Mouse (Mus musculus) lung, embryonic 14.5 days (tissue): ENCODE measurements around the gene Fam126a. TPM values are rescaled to one million over a fixed set of nuclear protein-coding genes. Genes with fewer than 3 reads are reported as not detected.
A peak's percentile ranks its signal among the peaks of the same experiment; 100 is the strongest.

Experiments
- ATAC-seq: fragments of 200-750 bp; cut with Nextera tagmentation; 2 replicates; pipeline ENCODE4 v1.8.0; 2017; ENCODE audit warnings: mild to moderate bottlenecking, moderate TSS enrichment, moderate library complexity; ENCODE audit not compliant: insufficient read depth
- DNase-seq: peaks from one replicate; pipeline ENCODE4 v3.0.0-alpha.2; 2015
- H3K27ac ChIP-seq: fragments of 300-500 bp; sonication (generic); 2 replicates; pipeline ENCODE4 v1.5.1; 2014; ENCODE audit warnings: low read depth, mild to moderate bottlenecking, moderate library complexity
- H3K27me3 ChIP-seq: fragments of 300-500 bp; sonication (generic); 2 replicates; pipeline ENCODE4 v1.6.1; 2014; ENCODE audit warnings: low read length, control low read depth; ENCODE audit not compliant: insufficient read depth
- H3K36me3 ChIP-seq: fragments of 300-500 bp; sonication (generic); 2 replicates; pipeline ENCODE4 v1.6.1; 2014; ENCODE audit warnings: control low read depth; ENCODE audit not compliant: insufficient read depth
- H3K4me1 ChIP-seq: fragments of 300-500 bp; sonication (generic); 2 replicates; pipeline ENCODE4 v1.6.1; 2014; ENCODE audit warnings: antibody characterized with exemption, control low read depth; ENCODE audit not compliant: insufficient read depth
- H3K4me2 ChIP-seq: fragments of 300-500 bp; sonication (generic); 2 replicates; pipeline ENCODE4 v1.6.1; 2014; ENCODE audit warnings: mild to moderate bottlenecking
- H3K4me3 ChIP-seq: fragments of 300-500 bp; sonication (generic); 2 replicates; pipeline ENCODE4 v1.5.1; 2014; ENCODE audit warnings: low read depth, low read length
- H3K9ac ChIP-seq: fragments of 300-500 bp; sonication (generic); 2 replicates; pipeline ENCODE4 v1.6.1; 2014
- H3K9me3 ChIP-seq: fragments of 300-500 bp; sonication (generic); 2 replicates; pipeline ENCODE4 v1.6.1; 2016; ENCODE audit warnings: low read depth, low read length, control low read depth
- CTCF ChIP-seq: IDR thresholded peaks from 2 replicates; pipeline ENCODE4 v1.5.1; 2016; ENCODE audit warnings: antibody characterized with exemption, low read depth
- WGBS: fragments of 180-500 bp; shearing (Covaris S2); extraction: QIAGEN DNeasy Blood & Tissue Kit; methylation state at CpG from one replicate; pipeline ENCODE4 v1.1.7; 2014; 5-methylcytosine and 5-hydroxymethylcytosine counted together
- polyA plus RNA-seq: library from polyadenylated mRNA; unstranded; fragments of >200 nt; fragmentation: Nextera tagmentation; extraction: Ambion mirVana; gene quantifications from 2 replicates; pipeline ENCODE4 v1.2.1, GENCODE M21; 2014

Fam126a gene
- polyA plus RNA-seq, 1 experiment from 2014 or later, result 24.0 TPM

DNA sequence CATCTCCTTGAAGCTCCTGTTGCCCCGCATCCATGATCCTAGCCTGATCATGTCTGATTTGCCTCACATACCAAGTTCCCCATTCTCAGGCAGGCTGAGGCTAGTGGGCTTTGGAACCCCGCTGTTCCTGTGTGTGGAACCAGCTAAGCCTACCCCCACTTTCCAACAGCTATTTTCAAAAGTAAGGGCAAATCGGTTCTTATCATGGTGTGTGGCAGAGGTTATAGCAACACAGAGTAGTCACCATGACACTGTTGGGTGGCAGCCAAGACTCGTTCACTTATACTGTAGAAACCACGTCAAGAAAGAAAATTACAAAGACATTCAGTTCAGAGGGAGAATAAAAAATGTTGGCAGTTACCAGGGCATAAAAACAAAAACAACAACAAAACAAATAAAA is 62.8 kb downstream of the Fam126a start:
- no peak overlapping the region for H3K4me2 ChIP-seq
- no peaks in the 10 kb centered on the region for H3K9me3 ChIP-seq
- no peak overlapping the region for H3K9ac ChIP-seq
- ATAC-seq, result peak; percentile 77
- DNase-seq, result peak; percentile 77
- no peak overlapping the region for H3K27ac ChIP-seq
- H3K36me3 ChIP-seq, result no peaks in the 10 kb centered on the region
- peaks cover 4% of the 10 kb centered on the region for H3K4me1 ChIP-seq
- no peak overlapping the region for H3K4me3 ChIP-seq
- H3K27me3 ChIP-seq, result no peaks in the 10 kb centered on the region
- WGBS, result 41% methylated on average over 5 of the region's 5 CpGs
- TF ChIP-seq CTCF, result no peak

DNA sequence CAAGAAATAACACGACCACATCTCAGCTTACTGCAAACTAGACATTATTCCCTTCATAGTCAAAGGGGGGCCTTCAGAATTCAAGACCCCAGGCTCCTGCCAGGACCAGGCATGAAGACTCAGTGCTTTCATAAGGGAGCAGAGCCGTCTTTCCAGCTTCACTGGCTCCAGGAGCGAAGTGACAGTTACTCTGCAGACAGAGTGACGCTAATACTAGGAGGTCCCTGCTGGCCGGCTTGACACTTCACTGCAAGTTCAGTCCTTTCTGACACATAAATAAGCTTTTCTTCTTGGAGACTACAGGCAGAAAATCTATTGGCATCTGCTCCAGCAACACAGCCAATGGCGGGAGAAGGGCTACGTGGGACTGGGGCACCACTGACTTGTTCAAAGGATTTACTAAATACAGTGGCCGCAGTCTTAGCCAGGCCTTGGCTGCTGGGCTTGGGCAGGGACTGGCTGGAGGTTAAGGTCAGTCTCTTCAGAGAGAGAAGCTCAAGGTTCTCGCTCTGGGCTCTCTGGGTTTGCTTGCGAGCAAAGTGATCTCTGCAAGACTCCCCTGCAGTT is 65.8 kb downstream of the Fam126a start:
- Histone ChIP-seq H3K4me1 (peaks cover 4% of the 10 kb centered on the region), H3K27me3 (no peaks in the 10 kb centered on the region), H3K9me3 (no peaks in the 10 kb centered on the region), H3K27ac (no peak overlapping the region), H3K9ac (no peak overlapping the region), H3K4me3 (no peak overlapping the region), H3K36me3 (no peaks in the 10 kb centered on the region), H3K4me2 (no peak overlapping the region)
- no peak for TF ChIP-seq CTCF
- DNase-seq (no peak), ATAC-seq (no peak)
- 67% methylated on average over 10 of the region's 10 CpGs for WGBS

- 86% methylated on average over 5 of the region's 5 CpGs for WGBS
- no peaks in the 10 kb centered on the region for H3K4me1 ChIP-seq
- H3K4me2 ChIP-seq, result no peak overlapping the region
- H3K36me3 ChIP-seq, result no peaks in the 10 kb centered on the region
- no peaks in the 10 kb centered on the region for H3K9me3 ChIP-seq
- ATAC-seq, result no peak
- no peaks in the 10 kb centered on the region for H3K27me3 ChIP-seq
- H3K9ac ChIP-seq, result no peak overlapping the region
- TF ChIP-seq CTCF, result no peak
- DNase-seq, result no peak
- H3K4me3 ChIP-seq, result no peak overlapping the region
- H3K27ac ChIP-seq, result no peak overlapping the region
Observed at GRCm38 (mm10) chr5:23953047-23953446, 77.4 kb downstream of the Fam126a start.

GRCm38 (mm10) chr5:23948071-23948470 is 82.4 kb downstream of the Fam126a start:
- H3K4me3 ChIP-seq, result no peak overlapping the region
- ATAC-seq (no peak), DNase-seq (no peak)
- no peaks in the 10 kb centered on the region for H3K36me3 ChIP-seq
- whole genome bisulfite sequencing, result 49% methylated on average over 3 of the region's 3 CpGs
- H3K4me1 ChIP-seq, result no peaks in the 10 kb centered on the region
- H3K4me2 ChIP-seq, result no peak overlapping the region
- no peak overlapping the region for H3K9ac ChIP-seq
- H3K9me3 ChIP-seq, result no peaks in the 10 kb centered on the region
- TF ChIP-seq CTCF, result no peak
- no peaks in the 10 kb centered on the region for H3K27me3 ChIP-seq
- no peak overlapping the region for H3K27ac ChIP-seq

- Histone ChIP-seq H3K4me1 (no peaks in the 10 kb centered on the region), H3K9me3 (no peaks in the 10 kb centered on the region), H3K4me3 (no peak overlapping the region), H3K27me3 (no peaks in the 10 kb centered on the region), H3K9ac (no peak overlapping the region), H3K27ac (no peak overlapping the region), H3K36me3 (no peaks in the 10 kb centered on the region), H3K4me2 (no peak overlapping the region)
- TF ChIP-seq CTCF, result no peak
- 3% methylated on average over 1 of the region's 1 CpGs for WGBS
- DNase-seq, result no peak
- no peak for ATAC-seq
Observed at GRCm38 (mm10) chr5:23945056-23945455, 85.4 kb downstream of the Fam126a start.

GRCm38 (mm10) chr5:23943534-23943933 is 87.0 kb downstream of the Fam126a start:
- no peaks in the 10 kb centered on the region for H3K4me1 ChIP-seq
- H3K9ac ChIP-seq, result no peak overlapping the region
- H3K4me2 ChIP-seq, result no peak overlapping the region
- DNase-seq, result no peak
- no peaks in the 10 kb centered on the region for H3K27me3 ChIP-seq
- no peak for ATAC-seq
- no peaks in the 10 kb centered on the region for H3K9me3 ChIP-seq
- no peaks in the 10 kb centered on the region for H3K36me3 ChIP-seq
- no peak overlapping the region for H3K4me3 ChIP-seq
- no peak for TF ChIP-seq CTCF
- 76% methylated on average over 2 of the region's 2 CpGs for WGBS
- no peak overlapping the region for H3K27ac ChIP-seq

GRCm38 (mm10) chr5:23923481-23924165 is 106.9 kb downstream of the Fam126a start:
- no peak overlapping the region for H3K4me3 ChIP-seq
- 74% methylated on average over 12 of the region's 12 CpGs for WGBS
- ATAC-seq (peak; percentile 71), DNase-seq (no peak)
- H3K4me1 ChIP-seq, result peaks cover 4% of the 10 kb centered on the region; the same call in 1 of the 2 replicates
- H3K9me3 ChIP-seq, result no peaks in the 10 kb centered on the region
- no peaks in the 10 kb centered on the region for H3K36me3 ChIP-seq
- no peak for TF ChIP-seq CTCF
- 0 out of 2 replicates have a peak overlapping the region, but pooled peaks have one; percentile 0 for H3K9ac ChIP-seq
- peak overlapping the region; percentile 67; the same call in 1 of the 2 replicates for H3K27ac ChIP-seq
- peak overlapping the region; percentile 8; the same call in 1 of the 2 replicates for H3K4me2 ChIP-seq
- no peaks in the 10 kb centered on the region for H3K27me3 ChIP-seq
